Mouse (Mus musculus) mesoderm, embryonic 11.5 days (tissue): ENCODE measurements around the gene Optc.

Experiments
- DNase-seq: peaks from one replicate; pipeline ENCODE4 v3.0.0-alpha.2; 2012; ENCODE audit warnings: low read depth, low spot score

Optc gene

GRCm38 (mm10) chr1:133882283-133883217 lies 25.2 kb downstream of the Optc start:
- no peak for DNase-seq

DNA sequence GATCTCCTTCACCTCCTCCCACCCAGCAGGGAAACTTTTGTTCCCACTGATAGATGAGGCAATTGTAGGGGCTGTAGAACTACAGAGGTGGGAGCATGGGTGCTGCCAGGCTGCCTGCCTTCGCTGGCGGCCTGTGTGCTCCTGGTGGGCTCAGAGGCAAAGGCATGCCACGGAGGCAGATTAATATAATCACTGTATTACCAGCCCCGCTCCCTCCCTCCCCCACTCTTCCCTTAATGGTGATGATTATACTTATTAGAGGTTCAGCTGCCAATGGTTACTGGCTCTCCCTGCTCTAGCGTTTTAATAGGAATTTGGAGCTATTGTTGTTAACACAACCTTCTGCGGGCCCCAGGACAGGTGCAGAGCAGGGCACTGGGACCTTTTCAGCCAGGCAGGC lies 26.0 kb downstream of the Optc start:
- DNase-seq = no peak

- DNase-seq = no peak
Measured at GRCm38 (mm10) chr1:133878825-133879423, 28.9 kb downstream of the Optc start.

DNA sequence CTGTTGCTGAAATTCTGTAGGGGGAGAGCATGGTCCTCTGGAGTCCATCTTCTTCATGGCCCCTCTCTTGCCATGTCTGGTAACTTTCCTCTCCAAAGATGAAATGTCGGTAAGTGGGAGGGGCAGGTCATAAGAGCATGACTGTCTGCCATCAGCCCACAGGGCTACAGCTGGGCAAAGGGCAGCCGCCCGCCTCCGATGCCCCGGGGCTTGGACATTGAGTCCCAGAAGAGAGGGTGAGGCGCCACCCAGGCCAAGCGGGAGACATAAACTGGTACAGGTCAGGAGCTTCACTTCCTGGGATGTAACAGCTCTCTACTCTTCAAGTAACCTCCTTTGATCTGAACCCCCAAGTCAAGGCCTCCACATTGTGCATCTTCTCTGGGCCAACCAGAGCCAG lies 30.9 kb downstream of the Optc start:
- DNase-seq = no peak

- DNase-seq = no peak
Measured at GRCm38 (mm10) chr1:133873086-133873813, 34.5 kb downstream of the Optc start.

DNA sequence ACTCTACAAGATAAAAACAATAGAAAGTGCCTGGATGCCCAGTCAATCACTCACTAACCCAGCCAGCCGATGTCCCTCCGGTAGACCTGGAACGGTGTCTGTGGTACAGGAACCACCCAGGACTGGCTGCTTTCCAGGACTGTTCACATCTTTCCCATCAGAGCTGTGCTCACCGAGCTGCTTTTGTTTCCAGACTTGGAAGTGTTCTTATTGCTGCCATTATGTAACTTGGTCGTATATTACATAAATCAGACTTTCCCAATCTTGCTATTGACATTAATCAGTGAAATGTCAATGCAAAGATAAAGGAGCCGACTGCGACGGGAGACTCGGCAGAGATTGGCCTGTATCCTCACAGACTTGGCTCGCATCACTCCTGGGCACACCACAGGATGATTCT lies 36.6 kb downstream of the Optc start:
- DNase-seq = no peak

- DNase-seq = no peak
Measured at GRCm38 (mm10) chr1:133869221-133869620, 38.6 kb downstream of the Optc start.

GRCm38 (mm10) chr1:133863257-133863997 lies 44.4 kb downstream of the Optc start:
- no peak for DNase-seq

DNA sequence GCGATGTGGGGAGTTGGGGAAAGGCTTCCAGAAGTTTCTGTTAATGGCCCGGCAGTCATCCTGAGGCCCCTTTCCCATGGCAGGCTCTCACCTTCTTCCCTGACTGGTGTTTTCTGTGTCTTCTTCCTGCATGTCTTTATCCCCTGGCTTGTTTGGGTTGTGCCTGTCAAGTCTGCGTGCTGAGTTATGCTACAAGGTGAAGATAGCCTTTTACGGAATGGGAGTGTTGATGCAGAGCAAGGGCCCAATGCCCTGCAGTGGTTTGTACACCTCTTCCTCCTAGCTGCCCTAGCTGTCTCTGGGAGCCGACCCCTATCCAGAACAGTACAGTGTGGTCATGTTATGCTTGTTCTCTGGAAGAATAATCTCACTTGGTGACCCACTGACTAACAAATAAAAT lies 46.8 kb downstream of the Optc start:
- DNase-seq = no peak

DNA sequence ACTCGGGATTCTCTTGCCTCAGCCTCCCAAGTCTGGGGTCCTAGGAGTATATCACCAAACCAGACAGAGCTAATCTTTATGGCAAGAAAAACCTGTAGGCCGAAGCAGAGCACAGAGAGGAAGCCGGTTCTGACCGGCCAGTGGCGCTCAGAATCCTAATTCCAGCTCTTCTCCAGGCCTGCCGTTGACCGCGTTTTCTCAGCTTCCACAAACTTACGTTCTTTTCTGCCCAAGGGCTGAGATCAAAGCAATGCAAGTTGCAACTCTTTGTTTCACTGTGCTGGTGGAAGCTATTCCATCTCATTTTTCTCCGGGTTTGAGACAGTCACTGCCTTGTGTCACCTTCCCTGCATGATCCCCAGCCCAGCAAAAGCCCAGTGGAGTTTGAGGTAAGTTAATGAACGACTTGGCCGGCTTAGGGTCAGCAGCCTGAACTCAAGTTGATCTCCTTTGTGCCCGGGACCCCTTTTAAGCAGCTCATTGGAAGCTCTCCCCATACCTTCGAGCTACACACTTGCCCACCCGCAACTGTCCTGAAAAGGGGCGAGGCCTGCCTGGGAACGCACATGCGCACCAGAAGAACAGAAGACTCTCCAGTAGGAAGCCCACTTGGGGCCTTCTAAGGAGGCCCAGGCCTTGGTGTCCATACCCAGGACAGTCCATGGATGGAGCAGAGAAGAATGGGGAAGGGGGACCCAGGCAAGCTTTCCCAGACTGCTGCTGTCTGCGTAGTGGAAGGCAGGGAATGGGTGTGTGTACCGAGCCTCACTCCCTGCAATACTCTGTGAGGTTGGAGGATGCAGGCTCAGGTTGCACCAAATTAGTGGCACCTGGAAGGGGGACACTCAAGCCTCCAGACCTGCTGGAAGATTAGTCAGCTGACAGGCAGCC lies 47.7 kb downstream of the Optc start:
- DNase-seq = no peak

DNA sequence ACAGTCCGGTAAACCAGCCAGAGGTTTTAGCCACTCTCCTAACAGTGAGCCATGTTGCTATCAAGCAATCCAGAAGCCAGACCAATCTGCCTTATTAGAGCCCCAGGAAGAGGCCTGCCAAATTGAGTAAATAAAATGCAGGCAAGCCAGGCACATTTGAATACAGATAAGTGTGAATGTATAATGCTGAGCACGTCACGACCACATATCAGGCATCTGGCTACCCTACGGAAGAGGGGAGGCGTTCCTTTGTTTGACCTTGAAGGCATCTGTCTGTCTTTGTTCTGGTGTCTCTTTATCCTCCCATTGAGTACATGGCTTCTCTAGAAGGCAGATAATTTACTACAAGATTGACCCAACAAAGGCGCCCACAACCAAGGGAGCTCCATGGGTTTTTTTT lies 48.5 kb downstream of the Optc start:
- DNase-seq = peak; percentile 68

GRCm38 (mm10) chr1:133857781-133858180 lies 50.0 kb downstream of the Optc start:
- DNase-seq = no peak

DNA sequence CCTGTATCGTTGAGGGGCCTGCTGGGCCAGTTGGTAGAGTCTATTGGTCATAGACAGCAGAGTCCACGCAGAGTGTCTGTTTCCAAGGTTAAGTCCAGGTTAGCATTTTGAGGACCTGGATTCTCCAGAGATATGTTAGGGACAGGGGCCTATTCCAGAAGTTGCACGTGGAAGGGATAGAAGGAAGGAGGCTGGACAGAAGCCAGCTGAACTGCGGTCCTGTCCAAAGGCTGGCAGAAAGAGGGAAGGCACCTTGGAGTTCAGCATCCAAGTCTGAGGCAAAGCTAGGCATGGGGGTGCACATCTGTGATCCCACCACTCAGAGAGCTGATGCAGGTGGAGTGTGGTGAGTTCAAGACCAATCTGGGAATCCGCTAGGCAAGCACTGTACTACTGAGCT lies 50.6 kb downstream of the Optc start:
- no peak for DNase-seq

DNA sequence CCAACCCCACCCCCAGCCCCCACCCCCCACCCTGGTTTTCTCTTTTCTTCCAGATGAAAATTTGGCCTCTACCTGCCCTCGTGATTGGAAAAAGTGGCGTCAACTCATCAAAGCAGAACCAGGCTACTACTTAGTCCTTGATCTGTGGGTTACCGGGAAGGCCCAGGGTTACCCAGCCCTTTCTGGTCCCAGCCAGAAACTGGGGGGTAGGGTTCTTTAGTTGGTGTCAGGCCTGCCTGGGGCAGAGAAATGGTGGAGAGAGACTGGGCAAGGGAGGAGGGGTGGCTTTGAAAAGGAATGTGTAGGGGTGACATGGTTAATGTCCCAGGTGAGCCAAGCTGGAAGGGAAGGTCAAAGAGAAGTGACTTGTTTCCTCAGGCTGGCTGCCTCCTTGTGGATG lies 51.1 kb downstream of the Optc start:
- no peak for DNase-seq

GRCm38 (mm10) chr1:133856133-133856541 lies 51.7 kb downstream of the Optc start:
- DNase-seq = no peak

- DNase-seq = peak; percentile 68
Measured at GRCm38 (mm10) chr1:133855274-133856017, 52.4 kb downstream of the Optc start.

- DNase-seq = no peak
Measured at GRCm38 (mm10) chr1:133854421-133855273, 53.2 kb downstream of the Optc start.
